Mouse (Mus musculus): ENCODE results near the gene Ppp4r1.

- no peak for TF ChIP-seq POLR2A (IDR thresholded peaks at IDR 0.05; ENCODE audit: insufficient read depth, low read depth, low read length)
- TF ChIP-seq CTCF (IDR thresholded peaks at IDR 0.05) = no peak
Measured at GRCm38 (mm10) chr17:65827904-65828303, 45.5 kb downstream of the Ppp4r1 start.

All from heart, adult 2 months (tissue).